Mouse (Mus musculus) cerebellum, adult 11 months (tissue): ENCODE results near the gene Ppie.
A peak's percentile ranks its signal among the peaks of the same experiment; 100 is the strongest.
"Not testable (repeated sequence)": the region's sequence is repeated elsewhere in the genome, so short reads cannot be mapped to it uniquely, and the experiment has no call there.

Source experiments
- DNase-seq: peaks from one replicate; pipeline ENCODE4 v3.0.0; 2022

Gene Ppie

DNA sequence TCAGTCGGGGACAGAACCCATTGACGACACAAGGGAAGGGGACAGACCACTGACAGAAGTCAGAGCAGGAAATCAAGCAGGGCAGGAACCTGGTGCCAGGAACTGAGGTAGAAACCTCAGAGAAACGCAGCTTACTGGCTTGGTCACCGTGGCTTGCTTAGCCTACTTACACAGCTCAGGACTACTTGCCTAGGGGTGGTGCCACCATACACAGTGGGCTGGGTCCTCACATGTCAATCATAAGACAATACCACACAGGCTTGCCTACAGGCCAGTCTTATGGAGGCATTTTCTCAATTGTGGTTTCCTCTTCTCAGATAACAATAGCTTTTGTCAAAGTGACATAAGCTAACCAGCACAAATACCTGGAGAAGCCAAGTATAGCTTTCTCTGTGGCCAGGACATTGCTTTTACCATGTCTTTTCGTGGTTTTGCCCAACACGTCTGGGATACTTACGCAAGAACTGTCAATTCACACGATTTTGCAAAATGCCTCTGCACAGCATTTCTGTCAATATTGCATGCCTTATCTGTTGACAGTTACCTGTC is 27.5 kb downstream of the Ppie start:
- DNase-seq, result no peak

DNA sequence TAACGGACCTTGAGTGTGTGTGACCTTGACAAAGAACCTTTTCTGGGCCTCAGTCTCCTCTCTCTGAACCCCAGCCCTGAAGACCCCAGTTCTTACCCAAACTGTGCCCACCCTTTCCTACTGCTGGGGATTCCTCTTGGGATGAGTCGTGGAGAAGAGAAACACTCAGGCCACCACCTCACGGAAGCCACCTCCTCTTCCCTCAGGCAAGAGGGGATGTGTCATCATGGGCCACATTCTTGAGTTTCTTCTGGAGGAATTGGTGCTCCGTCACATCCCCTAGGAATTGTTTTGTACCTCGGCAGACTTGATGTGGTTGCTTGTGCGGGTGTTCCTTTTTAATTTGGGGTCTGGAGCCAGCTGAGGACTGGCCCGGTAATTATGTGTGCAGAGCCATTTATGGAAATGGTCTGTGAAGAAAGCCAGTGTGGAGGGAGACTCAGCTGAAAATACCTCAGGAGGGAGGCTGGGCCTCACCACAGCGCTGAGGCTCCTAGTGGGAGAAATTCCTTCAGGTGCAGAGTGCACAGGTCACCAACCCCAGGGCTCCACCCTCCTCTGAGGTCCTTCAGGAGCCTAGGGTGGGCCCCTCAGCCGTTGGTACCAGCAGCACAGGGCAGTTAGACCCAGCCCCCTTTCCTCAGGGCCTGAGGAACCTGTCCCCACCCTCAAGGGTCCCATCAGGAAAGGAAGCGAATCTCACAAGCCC is 28.3 kb downstream of the Ppie start:
- not testable (repeated sequence) for DNase-seq

DNA sequence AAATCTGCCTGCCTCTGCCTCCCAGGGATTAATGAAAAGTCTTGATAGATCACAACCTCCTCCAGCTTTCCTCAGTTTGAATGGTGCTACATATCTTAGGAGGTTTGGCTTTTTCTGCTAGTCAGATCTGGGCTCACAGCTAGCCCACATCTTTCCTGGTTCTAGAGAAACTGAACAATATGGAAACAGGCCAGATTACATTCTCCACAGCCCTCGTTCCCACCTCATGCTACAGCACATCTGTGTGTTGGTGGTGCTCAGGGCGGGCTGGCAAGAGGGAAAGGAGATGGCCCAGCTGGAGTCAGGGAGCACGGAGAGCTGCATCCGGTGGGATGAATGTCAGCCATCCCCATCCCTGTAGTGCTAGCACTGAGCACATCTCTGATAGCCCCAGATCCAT is 29.0 kb downstream of the Ppie start:
- DNase-seq, result no peak

DNA sequence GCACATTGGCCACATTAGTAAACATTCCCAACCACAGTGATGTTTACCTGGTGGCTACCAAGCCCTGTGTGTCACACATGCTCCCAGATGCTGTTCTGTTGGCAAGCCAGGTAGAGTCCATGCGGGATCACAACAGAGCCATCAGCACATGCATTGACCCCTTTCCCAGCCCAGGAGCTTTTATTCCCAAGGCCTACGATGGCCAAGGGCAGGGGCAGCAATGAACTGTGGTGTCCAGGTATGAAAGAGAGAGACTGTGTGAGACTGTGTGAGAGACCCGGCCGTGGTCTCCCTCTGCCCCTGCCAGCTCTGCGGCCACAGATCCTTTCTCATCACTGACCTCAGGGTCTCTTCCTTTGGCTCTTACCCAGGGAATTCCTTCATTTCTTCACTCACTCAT is 31.7 kb downstream of the Ppie start:
- DNase-seq, result no peak

DNA sequence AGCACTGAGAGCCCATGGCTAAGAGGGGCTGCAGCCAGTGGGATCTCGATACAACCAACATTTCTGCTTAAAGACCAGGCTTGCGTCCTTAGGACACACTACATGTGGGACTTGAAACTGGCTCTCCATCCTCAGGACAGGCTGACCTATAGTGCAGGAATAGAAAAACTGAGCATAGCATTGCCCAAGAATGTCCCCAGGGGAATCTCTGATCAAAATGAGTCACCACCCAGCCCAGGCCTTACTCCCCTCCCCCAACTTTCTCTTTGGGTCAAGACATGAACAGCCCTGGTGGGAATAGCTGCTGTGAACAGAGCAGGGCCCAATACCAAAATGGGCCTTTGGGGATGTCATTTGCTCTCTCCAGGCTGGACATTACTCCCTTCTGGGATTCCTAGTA is 32.9 kb downstream of the Ppie start:
- no peak for DNase-seq

DNA sequence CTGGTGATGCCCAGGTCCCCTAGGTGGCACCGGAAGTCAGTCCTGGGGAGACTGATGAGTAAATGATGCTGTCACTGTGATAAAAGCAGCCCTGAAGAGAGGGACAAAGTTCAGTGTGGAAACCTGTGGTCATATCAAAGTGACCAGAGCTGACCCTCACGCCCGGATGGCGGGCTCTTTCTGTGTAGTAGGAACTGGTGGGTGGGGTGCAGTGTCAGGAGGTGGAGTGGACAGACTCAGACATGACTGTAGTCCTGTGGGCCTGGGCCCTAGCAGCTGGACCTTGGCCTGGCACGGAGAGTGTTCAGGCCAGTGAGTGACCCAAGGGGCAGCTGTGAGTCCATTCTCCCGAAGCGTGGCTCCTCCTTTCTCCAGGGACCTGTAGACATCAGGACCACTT is 33.8 kb downstream of the Ppie start:
- not testable (repeated sequence) for DNase-seq

DNA sequence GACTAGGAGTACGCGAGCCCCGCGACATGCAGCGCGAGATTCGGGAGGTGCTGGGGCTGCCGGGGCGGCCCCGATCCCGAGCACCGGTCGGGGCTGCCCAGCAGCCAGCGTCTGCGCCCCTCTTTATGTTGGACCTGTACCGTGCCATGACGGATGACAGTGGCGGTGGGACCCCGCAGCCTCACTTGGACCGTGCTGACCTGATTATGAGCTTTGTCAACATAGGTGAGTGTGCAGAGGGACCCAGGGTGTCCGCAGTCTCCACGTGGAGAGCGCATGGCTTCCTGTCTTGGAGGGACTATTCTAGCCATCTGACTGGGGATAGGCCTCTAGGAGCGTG is 34.3 kb downstream of the Ppie start:
- no peak for DNase-seq

DNA sequence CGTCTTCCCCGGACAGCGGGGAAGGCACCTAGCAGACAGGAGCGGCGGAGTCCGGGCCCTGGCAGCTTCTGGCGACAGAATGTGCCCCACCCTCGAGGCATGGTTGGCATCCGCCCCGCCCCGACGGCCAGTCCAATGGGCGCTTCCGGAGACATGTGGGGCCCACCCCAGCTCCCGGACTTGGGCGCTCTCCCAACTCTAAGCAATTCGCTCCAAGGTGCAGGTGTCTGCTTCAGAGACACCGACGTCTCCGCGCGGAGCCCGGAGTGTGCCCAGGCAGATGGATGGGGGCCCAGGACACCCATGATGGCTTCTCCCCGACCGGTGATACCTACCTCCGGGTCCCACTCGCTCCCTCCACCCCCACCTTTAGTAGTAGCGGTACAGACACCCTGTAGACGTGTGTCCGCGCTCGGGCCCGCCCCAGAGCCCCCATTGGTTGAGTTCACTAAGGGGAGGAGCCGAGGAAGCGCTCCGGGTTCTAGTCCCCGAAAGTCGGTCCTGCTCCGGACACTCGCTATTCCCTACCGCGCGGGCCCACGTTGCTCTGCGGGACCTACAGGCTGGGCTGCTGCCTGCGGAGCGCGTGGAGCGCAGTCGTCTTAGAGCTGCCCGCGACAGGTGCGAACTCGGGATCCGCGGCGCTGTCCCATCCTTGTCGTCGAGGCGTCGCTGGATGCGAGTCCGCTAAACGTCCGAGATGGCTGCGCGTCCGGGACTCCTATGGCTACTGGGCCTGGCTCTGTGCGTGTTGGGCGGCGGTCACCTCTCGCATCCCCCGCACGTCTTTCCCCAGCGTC is 34.9 kb downstream of the Ppie start, which contains the start of gene Bmp8b:
Gene Bmp8b, plus strand, starts transcription at position 515 of the 800 bp plus-strand sequence.
- DNase-seq, result no peak

DNA sequence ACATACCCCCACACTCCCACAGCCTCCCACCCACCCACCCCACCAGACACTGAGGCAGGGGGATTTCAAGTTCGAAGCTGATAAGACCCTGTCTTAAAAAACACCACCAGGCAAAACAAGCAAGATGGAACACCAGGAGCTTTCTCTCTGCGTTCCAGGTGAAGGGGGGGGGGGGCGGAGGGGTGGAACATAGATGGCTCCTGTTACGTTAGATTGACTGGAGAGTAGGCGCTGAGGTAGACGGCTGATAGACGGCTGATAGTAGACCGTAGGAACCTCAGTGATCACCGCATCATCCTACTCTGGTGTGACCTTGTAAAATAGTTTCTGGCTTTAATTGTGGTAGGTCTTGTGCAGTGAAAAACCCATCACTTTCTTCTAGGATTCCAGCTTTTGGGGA is 45.9 kb downstream of the Ppie start:
- no peak for DNase-seq

DNA sequence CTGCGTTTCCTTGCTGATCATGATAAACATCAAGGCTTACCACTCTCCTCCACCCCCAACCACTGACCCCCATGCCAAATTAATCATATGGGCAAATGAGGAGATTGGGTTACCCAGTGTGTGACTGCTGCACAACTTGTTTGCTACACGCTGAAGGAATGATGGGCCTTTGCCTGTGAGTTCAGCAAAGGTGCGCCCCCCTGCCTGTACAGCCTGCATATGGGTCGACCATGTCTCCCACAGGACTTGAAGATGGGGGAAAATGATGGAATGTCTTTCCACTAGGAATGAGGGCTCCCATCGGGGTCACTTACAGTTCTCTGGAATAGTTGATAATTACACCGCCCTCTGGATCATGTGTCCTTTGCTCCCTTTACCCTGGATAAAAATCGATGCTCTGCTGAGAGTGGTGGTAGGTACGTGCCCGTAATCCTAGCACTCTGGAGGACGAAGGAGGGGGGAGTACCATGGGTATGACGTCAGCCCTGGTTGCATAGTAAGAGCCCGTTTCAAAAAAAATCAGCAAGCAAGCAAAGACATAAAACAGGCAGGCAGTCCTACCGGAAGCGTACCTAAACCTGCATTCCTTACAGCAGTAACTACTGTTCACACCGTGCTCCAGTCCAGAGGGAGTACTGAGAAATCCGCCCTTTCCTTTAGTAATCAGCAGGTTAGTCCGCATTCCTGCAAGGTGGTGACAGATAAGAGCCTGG is 46.5 kb downstream of the Ppie start:
- no peak for DNase-seq

DNA sequence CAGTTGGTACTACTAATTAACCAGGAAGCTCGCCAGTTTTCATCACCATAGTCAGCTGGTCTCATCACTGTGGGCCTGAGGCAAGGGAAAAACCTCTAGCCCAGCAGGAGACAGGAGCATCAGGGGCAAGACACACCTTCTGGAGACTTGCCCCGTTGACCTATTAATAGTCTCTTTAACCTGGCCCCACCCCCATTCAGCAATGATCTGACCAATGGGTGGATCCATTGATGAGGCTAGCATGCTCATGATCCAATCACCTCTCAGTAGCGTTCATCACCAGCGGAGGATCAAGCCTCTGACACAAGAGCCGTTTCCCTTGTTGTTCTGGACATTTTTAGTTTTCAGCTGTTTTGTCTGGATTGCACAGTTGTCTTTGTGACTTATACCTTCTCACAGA is 47.1 kb downstream of the Ppie start:
- no peak for DNase-seq

DNA sequence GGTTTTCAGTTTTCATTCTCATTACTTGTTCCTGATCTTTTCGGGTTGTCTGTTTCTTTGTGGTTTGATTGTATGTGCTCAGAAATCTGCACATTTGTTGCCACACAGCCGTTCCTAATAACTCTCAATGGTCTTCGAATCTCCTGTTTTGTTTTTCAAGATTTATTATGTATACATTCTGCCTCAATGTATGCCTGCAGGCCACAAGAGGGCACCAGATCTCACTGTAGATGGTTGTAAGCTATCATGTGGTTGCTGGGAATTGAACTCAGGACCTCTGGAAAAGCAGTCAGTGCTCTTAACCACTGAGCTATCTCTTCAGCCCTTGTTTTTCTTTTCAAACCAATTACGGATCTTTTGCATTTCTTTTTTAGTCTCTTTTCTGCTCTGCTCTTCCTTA is 53.4 kb downstream of the Ppie start:
- no peak for DNase-seq

DNA sequence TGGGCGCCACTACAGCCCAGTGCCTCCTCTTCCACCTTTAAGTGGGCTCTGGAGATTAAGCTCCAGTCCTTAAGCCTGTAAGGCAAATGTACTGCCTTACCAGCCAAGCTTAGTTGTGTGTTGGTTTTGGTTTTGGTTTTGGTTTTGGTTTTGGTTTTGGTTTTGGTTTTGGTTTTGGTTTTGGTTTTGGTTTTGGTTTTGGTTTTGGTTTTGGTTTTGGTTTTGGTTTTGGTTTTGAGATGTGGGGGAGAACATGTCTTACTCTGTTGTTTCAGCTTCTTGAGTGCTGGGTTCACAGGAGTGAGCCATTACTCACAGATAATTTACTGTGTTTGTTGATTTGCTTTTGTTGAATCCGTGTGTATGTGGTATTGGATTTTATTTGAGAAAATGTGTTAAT is 54.5 kb downstream of the Ppie start:
- DNase-seq, result no peak

DNA sequence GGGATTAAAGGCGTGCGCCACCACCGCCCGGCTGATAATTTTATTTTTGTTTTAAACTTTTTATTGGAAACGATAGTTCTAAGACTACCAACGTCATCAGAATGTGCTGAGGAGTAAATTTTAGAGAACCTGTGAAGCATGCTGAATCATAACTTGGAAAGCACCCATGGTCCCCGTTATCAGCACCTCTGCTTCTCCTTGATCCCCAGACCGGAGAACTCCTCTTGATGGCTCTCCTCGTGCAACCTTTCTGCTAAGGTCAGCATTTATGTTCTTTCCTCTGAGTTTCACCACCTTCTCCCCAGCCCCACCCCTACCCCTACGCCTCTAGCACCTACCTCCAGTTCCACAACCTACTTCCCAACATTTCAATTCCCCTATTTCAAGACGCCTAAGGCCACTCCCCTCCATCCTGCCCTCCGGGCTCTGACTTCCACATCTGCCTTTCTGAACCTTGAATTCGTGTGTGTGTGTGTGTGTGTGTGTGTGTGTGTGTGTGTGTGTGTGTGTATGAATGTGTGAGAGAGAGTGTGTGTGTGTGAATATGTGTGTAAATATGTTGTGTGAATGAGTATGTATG is 56.3 kb downstream of the Ppie start:
- no peak for DNase-seq

DNA sequence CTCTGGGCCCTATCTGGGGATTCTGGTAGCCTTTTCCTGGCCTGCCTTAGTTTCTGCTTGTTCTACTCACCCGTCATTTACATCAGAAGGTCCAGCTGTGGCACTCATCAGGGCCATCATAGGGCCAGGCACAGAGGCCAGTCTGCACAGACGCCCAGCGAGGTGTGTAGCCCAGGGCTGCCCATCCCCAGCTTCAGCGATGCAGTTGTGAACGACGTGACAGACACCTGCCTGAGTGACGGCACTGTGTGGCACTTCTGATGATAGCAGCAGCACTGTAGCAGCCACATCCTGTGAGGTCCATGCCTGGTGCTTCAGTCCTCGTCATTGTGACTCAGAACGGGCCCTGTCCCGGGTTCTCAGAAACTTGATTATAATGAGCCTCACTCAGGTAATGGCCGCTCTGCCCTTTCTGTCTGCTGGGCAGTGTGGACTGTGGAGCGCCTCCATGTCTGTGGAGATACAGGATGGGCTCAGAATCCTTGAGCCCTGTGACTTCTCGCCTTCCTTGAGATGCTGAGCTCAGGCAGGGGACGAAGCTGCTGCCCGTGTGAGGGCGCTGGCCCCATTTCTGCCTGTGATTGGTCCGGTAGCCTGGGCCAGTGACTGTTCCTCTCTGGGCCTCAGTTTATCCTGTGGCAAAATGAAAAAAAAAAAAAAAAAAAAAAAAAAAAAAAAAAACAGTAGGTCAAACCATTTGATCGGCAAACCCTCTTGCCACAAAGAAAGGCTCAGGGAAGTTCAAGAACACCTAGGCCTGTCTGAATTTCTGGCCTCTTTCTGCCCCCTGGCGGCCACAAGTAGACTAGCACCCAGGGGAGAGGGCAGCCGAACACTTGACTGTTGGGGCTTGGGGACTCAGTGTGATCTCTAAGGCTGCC is 57.2 kb downstream of the Ppie start:
- DNase-seq, result peak; percentile 61

DNA sequence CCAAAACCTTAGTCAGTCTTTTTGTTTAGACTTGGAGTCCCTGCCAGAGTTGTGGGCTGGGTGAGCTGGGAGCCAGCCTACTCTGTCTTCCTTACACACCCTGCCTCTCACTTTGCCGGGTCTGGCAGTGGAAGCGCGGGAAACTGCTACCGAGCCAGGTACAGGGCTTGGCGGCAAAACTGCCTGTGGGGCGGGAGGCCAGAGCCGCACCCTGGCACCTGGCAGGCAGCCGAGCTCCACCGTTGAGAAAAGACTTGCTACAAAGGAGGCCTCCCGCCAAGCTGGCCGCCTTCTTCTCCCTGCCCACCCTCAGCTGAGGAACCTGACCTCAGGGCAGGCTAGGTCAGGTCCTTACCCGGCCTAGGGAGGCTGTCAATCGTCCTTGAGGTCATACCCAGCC is 59.0 kb downstream of the Ppie start:
- DNase-seq, result no peak

DNA sequence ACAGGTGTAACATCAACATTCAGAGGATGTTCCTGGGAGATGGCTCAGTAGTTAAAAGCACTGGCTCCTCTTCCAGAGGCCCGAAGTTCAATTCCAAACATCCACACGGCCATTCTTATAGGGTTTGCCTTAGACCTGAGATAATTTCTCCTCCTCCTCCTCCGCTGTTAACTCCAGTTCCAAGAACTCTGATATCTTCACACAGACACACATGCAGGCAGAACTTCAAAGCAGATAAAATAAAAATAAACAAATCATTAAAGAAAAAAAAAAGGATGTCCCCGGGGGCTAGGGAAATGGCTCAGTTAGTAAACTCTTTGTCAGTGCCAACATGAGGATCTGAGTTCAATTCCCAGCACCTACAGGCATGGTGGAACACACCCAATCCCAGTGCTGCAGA is 61.5 kb downstream of the Ppie start:
- no peak for DNase-seq
